Mouse (Mus musculus): ENCODE results near the gene Olfr368. TPM values are rescaled to one million over a fixed set of nuclear protein-coding genes. Genes with fewer than 3 reads are reported as not detected.

Gene Olfr368
- not detected for polyA plus RNA-seq (2021)

DNA sequence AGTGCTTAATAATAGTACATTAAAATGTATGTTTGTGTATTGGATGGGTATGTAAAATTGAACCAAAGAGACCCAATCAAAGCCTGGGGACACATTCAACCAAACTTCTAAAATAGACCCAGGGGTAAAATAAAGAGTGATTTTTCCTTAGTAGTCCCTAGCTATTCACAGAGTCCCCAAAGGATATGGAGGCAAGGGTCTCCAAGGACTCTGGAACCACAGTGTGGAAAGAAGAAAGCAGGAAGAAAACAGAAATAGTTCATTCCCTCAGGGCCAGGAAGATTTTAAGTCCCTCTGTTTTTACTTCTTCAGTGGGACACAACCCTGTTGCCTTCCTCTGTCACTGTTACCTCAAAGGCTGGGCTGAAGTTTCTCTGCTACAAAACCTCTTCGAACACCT lies at the start of gene Olfr368:
Gene Olfr368 (plus strand): TSS at position 301 of the 400 bp plus-strand sequence.
- in situ Hi-C loops (cut with MboI; ENCODE audit: low pct_unique_long_range_greater_than_20kb), result no loop called here
- TF ChIP-seq CTCF (IDR thresholded peaks at IDR 0.05), result no peak
- ChIA-PET POLR2A (no interaction called here), CTCF (interaction anchor here (1.4 to 1.5 kb wide), 2 partner anchors 8 to 11 kb away, joined by 5 to 6 read pairs; no protein-coding TSS in a partner anchor)
- peaks cover 29% of the 10 kb centered on the region for H3K27me3 ChIP-seq
- ATAC-seq, result no peak
- DNase-seq (ENCODE audit: low read depth, low spot score), result no peak

DNA sequence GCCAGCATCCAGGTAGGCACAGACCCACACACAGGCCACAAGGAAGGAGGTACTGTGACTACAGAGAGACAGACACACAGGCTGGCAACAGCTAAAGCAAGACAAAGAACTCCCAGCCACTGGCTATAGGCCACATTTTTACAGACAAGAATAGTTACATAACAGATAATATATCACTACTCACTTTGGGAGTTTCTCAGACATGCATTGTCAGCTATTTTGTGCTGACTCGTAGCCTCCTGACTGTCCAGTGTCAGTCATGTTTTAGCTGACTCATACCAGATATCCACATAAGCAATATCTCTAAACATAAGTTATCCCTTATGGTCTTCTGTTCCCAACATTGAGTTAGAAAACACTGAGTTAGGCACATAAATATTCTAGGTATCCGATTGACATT lies 7.0 kb downstream of the Olfr368 start:
- peaks cover 23% of the 10 kb centered on the region for H3K27me3 ChIP-seq
- no peak for TF ChIP-seq CTCF (IDR thresholded peaks at IDR 0.05)
- CTCF ChIA-PET, result interaction anchor here (0.6 to 1.6 kb wide), 2 partner anchors 9 to 14 kb away, joined by 3 to 4 read pairs; no protein-coding TSS in a partner anchor
- POLR2A ChIA-PET, result no interaction called here
- in situ Hi-C loops (cut with MboI; ENCODE audit: low pct_unique_long_range_greater_than_20kb), result loop anchor here (10.0 kb wide), 1 partner anchor 1329 kb away; no protein-coding TSS in a partner anchor
- ATAC-seq (no peak), DNase-seq (ENCODE audit: low read depth, low spot score) (no peak)

- ATAC-seq, result peak; percentile 92
- POLR2A ChIA-PET, result no interaction called here
- in situ Hi-C loops (cut with MboI; ENCODE audit: low pct_unique_long_range_greater_than_20kb), result loop anchor here (10.0 kb wide), 1 partner anchor 1334 kb away; no protein-coding TSS in a partner anchor
- no peak for DNase-seq (ENCODE audit: low read depth, low spot score)
- TF ChIP-seq CTCF (IDR thresholded peaks at IDR 0.05), result peak; percentile 83
- CTCF ChIA-PET, result interaction anchor here (1.3 to 1.5 kb wide), 2 partner anchors 10 to 11 kb away, joined by 3 to 4 read pairs; no protein-coding TSS in a partner anchor
- H3K27me3 ChIP-seq, result peaks cover 1% of the 10 kb centered on the region
Observed at GRCm38 (mm10) chr2:37338497-37339187, 12.3 kb downstream of the Olfr368 start.

GRCm38 (mm10) chr2:37351671-37352070 lies 25.4 kb downstream of the Olfr368 start:
- in situ Hi-C loops (cut with MboI; ENCODE audit: low pct_unique_long_range_greater_than_20kb), result no loop called here
- ChIA-PET POLR2A (no interaction called here), CTCF (no interaction called here)
- H3K27me3 ChIP-seq, result no peaks in the 10 kb centered on the region
- DNase-seq (ENCODE audit: low read depth, low spot score), result no peak
- TF ChIP-seq CTCF (IDR thresholded peaks at IDR 0.05), result no peak
- ATAC-seq, result no peak

DNA sequence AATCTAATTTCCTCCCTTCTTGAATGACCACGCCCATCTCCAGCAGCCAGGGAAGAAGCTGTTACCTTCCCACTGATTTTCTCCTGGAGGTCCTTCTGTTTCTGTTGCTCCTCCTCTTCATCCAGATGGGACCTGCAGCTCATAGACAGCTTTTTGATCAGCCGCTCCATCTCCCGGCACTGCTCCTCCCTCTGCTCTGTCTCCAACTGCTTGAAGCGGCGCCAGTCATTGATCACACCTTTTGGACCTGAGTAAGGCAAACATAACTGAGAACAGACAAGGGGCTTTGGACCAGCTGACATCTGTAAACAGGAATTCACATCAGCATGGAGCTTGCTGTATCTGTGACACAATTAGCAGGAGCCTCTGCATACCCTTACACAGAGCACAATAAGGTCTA lies 29.3 kb downstream of the Olfr368 start:
- CTCF ChIA-PET, result interaction anchor here (1.1 kb wide), 1 partner anchor 416 kb away, joined by 3 read pairs; no protein-coding TSS in a partner anchor
- no peak for DNase-seq (ENCODE audit: low read depth, low spot score)
- POLR2A ChIA-PET, result no interaction called here
- no peaks in the 10 kb centered on the region for H3K27me3 ChIP-seq
- in situ Hi-C loops (cut with MboI; ENCODE audit: low pct_unique_long_range_greater_than_20kb), result no loop called here
- ATAC-seq, result no peak
- no peak for TF ChIP-seq CTCF (IDR thresholded peaks at IDR 0.05)

- ChIA-PET CTCF (interaction anchor here (1.3 to 1.8 kb wide), 2 partner anchors 12 to 16 kb away, joined by 3 to 5 read pairs; no protein-coding TSS in a partner anchor), POLR2A (no interaction called here)
- in situ Hi-C loops (cut with MboI; ENCODE audit: low pct_unique_long_range_greater_than_20kb), result no loop called here
- no peaks in the 10 kb centered on the region for H3K27me3 ChIP-seq
- peak; percentile 99 for ATAC-seq
- DNase-seq (ENCODE audit: low read depth, low spot score), result peak; percentile 66
- no peak for TF ChIP-seq CTCF (IDR thresholded peaks at IDR 0.05)
Observed at GRCm38 (mm10) chr2:37358633-37359540, 32.6 kb downstream of the Olfr368 start, which contains the start of gene Pdcl. TSS of gene Pdcl (minus strand) at chr2:37359332.

GRCm38 (mm10) chr2:37359908-37360307 lies 33.6 kb downstream of the Olfr368 start:
- H3K27me3 ChIP-seq, result no peaks in the 10 kb centered on the region
- ATAC-seq (no peak), DNase-seq (ENCODE audit: low read depth, low spot score) (no peak)
- in situ Hi-C loops (cut with MboI; ENCODE audit: low pct_unique_long_range_greater_than_20kb), result no loop called here
- ChIA-PET CTCF (interaction anchor here (1.8 kb wide), 1 partner anchor 15 kb away, joined by 5 read pairs; no protein-coding TSS in a partner anchor), POLR2A (interaction anchor here (0.6 kb wide), 1 partner anchor 16 kb away, joined by 3 read pairs; no protein-coding TSS in a partner anchor)
- no peak for TF ChIP-seq CTCF (IDR thresholded peaks at IDR 0.05)

DNA sequence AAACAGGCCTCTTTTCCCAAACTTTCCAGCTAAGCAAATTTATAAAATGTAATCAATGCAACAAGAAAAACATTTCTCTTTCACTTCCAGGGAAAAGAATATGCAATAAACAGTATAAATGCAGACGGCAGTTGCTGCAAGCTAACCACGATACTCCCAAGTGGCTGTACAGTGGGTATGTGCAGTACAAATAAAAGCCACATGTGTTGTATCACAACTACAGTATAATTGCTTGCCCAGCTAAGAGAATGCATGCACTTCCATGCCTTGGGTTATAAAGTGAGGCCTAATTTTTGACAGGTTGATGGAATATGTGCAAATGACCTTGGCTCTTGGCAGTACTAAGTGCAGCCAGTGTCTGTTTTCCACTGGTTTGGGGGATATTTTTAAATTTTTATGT lies 44.3 kb downstream of the Olfr368 start:
- in situ Hi-C loops (cut with MboI; ENCODE audit: low pct_unique_long_range_greater_than_20kb), result no loop called here
- ChIA-PET CTCF (interaction anchor here (1.3 kb wide), 1 partner anchor 12 kb away, joined by 3 read pairs; the partner anchor contains the start of gene Pdcl), POLR2A (no interaction called here)
- DNase-seq (ENCODE audit: low read depth, low spot score) (no peak), ATAC-seq (no peak)
- H3K27me3 ChIP-seq, result no peaks in the 10 kb centered on the region
- TF ChIP-seq CTCF (IDR thresholded peaks at IDR 0.05), result no peak

DNA sequence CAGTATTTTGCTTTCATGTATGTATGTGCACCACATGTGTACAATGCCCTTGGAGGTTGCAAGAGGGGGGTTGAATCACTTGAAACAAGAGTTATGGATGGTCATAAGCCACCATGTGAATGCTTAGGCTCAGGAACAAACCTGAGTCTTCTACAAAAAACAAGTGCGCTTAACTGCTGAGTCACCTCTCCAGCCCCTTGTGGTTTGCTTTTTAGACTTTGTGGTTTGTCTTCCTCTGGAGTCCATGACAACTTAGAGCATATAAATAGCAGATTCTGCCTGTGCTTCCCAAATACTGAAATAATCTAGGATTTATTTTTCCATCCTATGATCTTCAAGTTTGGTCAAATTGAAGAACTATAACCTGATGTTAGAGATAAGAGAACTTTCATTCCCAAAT lies 49.7 kb downstream of the Olfr368 start:
- no peaks in the 10 kb centered on the region for H3K27me3 ChIP-seq
- DNase-seq (ENCODE audit: low read depth, low spot score), result peak; percentile 34
- TF ChIP-seq CTCF (IDR thresholded peaks at IDR 0.05), result no peak
- ChIA-PET POLR2A (no interaction called here), CTCF (no interaction called here)
- peak; percentile 74 for ATAC-seq
- in situ Hi-C loops (cut with MboI; ENCODE audit: low pct_unique_long_range_greater_than_20kb), result loop anchor here (25.0 kb wide), 1 partner anchor 1661 kb away; no protein-coding TSS in a partner anchor

DNA sequence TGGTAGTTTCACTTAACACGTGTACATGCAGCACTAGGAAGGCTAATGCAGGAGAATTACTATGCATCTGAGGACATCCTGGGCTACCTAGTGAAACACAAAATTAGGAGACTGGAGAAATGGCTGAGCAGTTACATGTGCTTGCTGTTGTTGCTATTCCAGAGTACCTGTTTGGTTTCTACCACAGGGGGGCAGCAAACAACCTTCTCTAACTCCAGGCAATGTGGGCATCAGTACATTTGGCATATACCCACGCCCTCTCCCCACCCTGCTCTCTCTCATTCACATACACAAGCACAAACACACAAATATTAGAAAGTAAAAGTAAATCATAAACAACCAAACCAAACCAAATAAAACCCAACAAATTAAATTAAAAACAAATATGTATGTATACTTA lies 53.9 kb downstream of the Olfr368 start:
- ChIA-PET POLR2A (no interaction called here), CTCF (no interaction called here)
- DNase-seq (ENCODE audit: low read depth, low spot score), result no peak
- in situ Hi-C loops (cut with MboI; ENCODE audit: low pct_unique_long_range_greater_than_20kb), result loop anchor here (25.0 kb wide), 1 partner anchor 1657 kb away; no protein-coding TSS in a partner anchor
- peak; percentile 17 for ATAC-seq
- TF ChIP-seq CTCF (IDR thresholded peaks at IDR 0.05), result peak; percentile 69
- no peaks in the 10 kb centered on the region for H3K27me3 ChIP-seq

Other genes with a start within 250 kb of the Olfr368 start
- gene Olfr361, start 237.2 kb upstream of the Olfr368 start, polyA plus RNA-seq (2021), result not detected
- gene Olfr362, start 208.6 kb upstream of the Olfr368 start, polyA plus RNA-seq (2021), result not detected
- gene Olfr364-ps1, start 187.2 kb upstream of the Olfr368 start, polyA plus RNA-seq (2021), result not detected
- gene Olfr365, start 138.3 kb upstream of the Olfr368 start, polyA plus RNA-seq (2021), result not detected
- not detected for gene Olfr366, start 114.9 kb upstream of the Olfr368 start, polyA plus RNA-seq (2021)
- gene Pdcl, start 32.8 kb downstream of the Olfr368 start, polyA plus RNA-seq (2021), result 40.6 TPM
- gene Rc3h2, start 96.4 kb downstream of the Olfr368 start, polyA plus RNA-seq (2021), result 24.0 TPM
- 9.0 TPM for gene Zbtb26, start 116.6 kb downstream of the Olfr368 start, polyA plus RNA-seq (2021)
- gene Zbtb6, start 116.7 kb downstream of the Olfr368 start, polyA plus RNA-seq (2021), result 11.5 TPM
- gene Rabgap1, start 116.8 kb downstream of the Olfr368 start, polyA plus RNA-seq (2021), result 55.9 TPM
- 0.05 TPM for gene Gpr21, start 189.8 kb downstream of the Olfr368 start, polyA plus RNA-seq (2021)